Mouse (Mus musculus) liver, embryonic 12.5 days (tissue): ENCODE measurements around the gene Gpc1. TPM values are rescaled to one million over a fixed set of nuclear protein-coding genes. Genes with fewer than 3 reads are reported as not detected.

Experiments
- ATAC-seq: fragments of 200-750 bp; cut with Nextera tagmentation; 2 replicates; pipeline ENCODE4 v1.8.0; 2017; ENCODE audit warnings: moderate number of reproducible peaks, mild to moderate bottlenecking, moderate library complexity
- H3K27ac ChIP-seq: fragments of 300-500 bp; sonication (generic); 2 replicates; pipeline ENCODE4 v1.5.1; 2016; ENCODE audit warnings: mild to moderate bottlenecking
- H3K27me3 ChIP-seq: fragments of 300-500 bp; sonication (generic); replicated peaks from 2 replicates; pipeline ENCODE4 v1.6.1; 2016; ENCODE audit warnings: mild to moderate bottlenecking, moderate library complexity
- H3K36me3 ChIP-seq: fragments of 300-500 bp; sonication (generic); 2 replicates; pipeline ENCODE4 v1.6.1; 2016; ENCODE audit warnings: mild to moderate bottlenecking, moderate library complexity
- H3K4me1 ChIP-seq: fragments of 300-500 bp; sonication (generic); 2 replicates; pipeline ENCODE4 v1.6.1; 2016
- H3K4me2 ChIP-seq: fragments of 300-500 bp; sonication (generic); 2 replicates; pipeline ENCODE4 v1.6.1; 2016; ENCODE audit warnings: mild to moderate bottlenecking, moderate library complexity
- H3K4me3 ChIP-seq: fragments of 300-500 bp; sonication (generic); 2 replicates; pipeline ENCODE4 v1.5.1; 2016; ENCODE audit warnings: mild to moderate bottlenecking, moderate library complexity
- H3K9ac ChIP-seq: fragments of 300-500 bp; sonication (generic); 2 replicates; pipeline ENCODE4 v1.6.1; 2016; ENCODE audit warnings: mild to moderate bottlenecking, moderate library complexity
- H3K9me3 ChIP-seq: fragments of 300-500 bp; sonication (generic); replicated peaks from 2 replicates; pipeline ENCODE4 v1.6.1; 2016; ENCODE audit warnings: mild to moderate bottlenecking, moderate library complexity
- WGBS: fragments of 180-500 bp; shearing (Covaris S2); methylation state at CpG from one replicate; pipeline ENCODE4 v1.1.7; 2016; ENCODE audit not compliant: insufficient replicate concordance; 5-methylcytosine and 5-hydroxymethylcytosine counted together
- polyA plus RNA-seq: library from polyadenylated mRNA; unstranded; fragments of >200 nt; fragmentation: Nextera tagmentation; extraction: Ambion mirVana; gene quantifications from 2 replicates; pipeline ENCODE4 v1.2.1, GENCODE M21; 2016

The Gpc1 gene
- polyA plus RNA-seq, 1 experiment from 2014 or later: 5.5 TPM

- no peaks in the 10 kb centered on the region for H3K36me3 ChIP-seq
- 53% methylated on average over 2 of the region's 2 CpGs for WGBS
- H3K4me2 ChIP-seq: no peak overlapping the region
- no peak overlapping the region for H3K27ac ChIP-seq
- H3K9ac ChIP-seq: no peak overlapping the region
- no peaks in the 10 kb centered on the region for H3K4me1 ChIP-seq
- no peaks in the 10 kb centered on the region for H3K9me3 ChIP-seq
- ATAC-seq: no peak
- no peaks in the 10 kb centered on the region for H3K27me3 ChIP-seq
- no peak overlapping the region for H3K4me3 ChIP-seq
Observed at GRCm38 (mm10) chr1:92869985-92870384, 38.5 kb downstream of the Gpc1 start.

- no peak overlapping the region for H3K27ac ChIP-seq
- H3K4me1 ChIP-seq: no peaks in the 10 kb centered on the region
- H3K36me3 ChIP-seq: no peaks in the 10 kb centered on the region
- no peaks in the 10 kb centered on the region for H3K27me3 ChIP-seq
- H3K4me2 ChIP-seq: no peak overlapping the region
- no peak for ATAC-seq
- no peak overlapping the region for H3K4me3 ChIP-seq
- H3K9me3 ChIP-seq: no peaks in the 10 kb centered on the region
- WGBS: 79% methylated on average over 7 of the region's 7 CpGs
- no peak overlapping the region for H3K9ac ChIP-seq
Observed at GRCm38 (mm10) chr1:92872666-92873065, 41.2 kb downstream of the Gpc1 start.

GRCm38 (mm10) chr1:92874011-92874410 lies 42.6 kb downstream of the Gpc1 start:
- Histone ChIP-seq H3K36me3 (no peaks in the 10 kb centered on the region), H3K9me3 (no peaks in the 10 kb centered on the region), H3K4me3 (no peak overlapping the region), H3K27me3 (no peaks in the 10 kb centered on the region), H3K27ac (no peak overlapping the region), H3K9ac (no peak overlapping the region), H3K4me2 (no peak overlapping the region), H3K4me1 (no peaks in the 10 kb centered on the region)
- 67% methylated on average over 3 of the region's 3 CpGs for WGBS
- ATAC-seq: no peak

- H3K4me3 ChIP-seq: no peak overlapping the region
- no peak overlapping the region for H3K4me2 ChIP-seq
- no peak overlapping the region for H3K9ac ChIP-seq
- no peak for ATAC-seq
- H3K9me3 ChIP-seq: no peaks in the 10 kb centered on the region
- 62% methylated on average over 8 of the region's 8 CpGs for WGBS
- H3K27ac ChIP-seq: no peak overlapping the region
- H3K27me3 ChIP-seq: no peaks in the 10 kb centered on the region
- no peaks in the 10 kb centered on the region for H3K36me3 ChIP-seq
- no peaks in the 10 kb centered on the region for H3K4me1 ChIP-seq
Observed at GRCm38 (mm10) chr1:92875360-92876111, 44.1 kb downstream of the Gpc1 start.

GRCm38 (mm10) chr1:92877431-92877978 lies 46.1 kb downstream of the Gpc1 start:
- Histone ChIP-seq H3K36me3 (no peaks in the 10 kb centered on the region), H3K4me3 (no peak overlapping the region), H3K4me2 (no peak overlapping the region), H3K9me3 (no peaks in the 10 kb centered on the region), H3K9ac (no peak overlapping the region), H3K27me3 (no peaks in the 10 kb centered on the region; the same call in 1 of the 2 replicates), H3K4me1 (no peaks in the 10 kb centered on the region), H3K27ac (no peak overlapping the region)
- 63% methylated on average over 12 of the region's 12 CpGs for WGBS
- ATAC-seq: no peak

GRCm38 (mm10) chr1:92878066-92878741 lies 46.8 kb downstream of the Gpc1 start:
- no peak for ATAC-seq
- H3K4me2 ChIP-seq: no peak overlapping the region
- H3K27me3 ChIP-seq: no peaks in the 10 kb centered on the region; the same call in 1 of the 2 replicates
- H3K4me1 ChIP-seq: no peaks in the 10 kb centered on the region
- no peak overlapping the region for H3K4me3 ChIP-seq
- no peaks in the 10 kb centered on the region for H3K36me3 ChIP-seq
- no peaks in the 10 kb centered on the region for H3K9me3 ChIP-seq
- H3K9ac ChIP-seq: no peak overlapping the region
- WGBS: 60% methylated on average over 13 of the region's 13 CpGs
- H3K27ac ChIP-seq: no peak overlapping the region

- Histone ChIP-seq H3K4me1 (no peaks in the 10 kb centered on the region), H3K9me3 (no peaks in the 10 kb centered on the region), H3K4me3 (no peak overlapping the region), H3K27ac (no peak overlapping the region), H3K36me3 (no peaks in the 10 kb centered on the region), H3K4me2 (no peak overlapping the region), H3K27me3 (no peaks in the 10 kb centered on the region; the same call in 1 of the 2 replicates), H3K9ac (no peak overlapping the region)
- no peak for ATAC-seq
- 75% methylated on average over 12 of the region's 12 CpGs for WGBS
Observed at GRCm38 (mm10) chr1:92879266-92879665, 47.8 kb downstream of the Gpc1 start.

GRCm38 (mm10) chr1:92880101-92880500 lies 48.7 kb downstream of the Gpc1 start:
- no peak overlapping the region for H3K4me3 ChIP-seq
- no peaks in the 10 kb centered on the region for H3K9me3 ChIP-seq
- no peaks in the 10 kb centered on the region for H3K36me3 ChIP-seq
- no peak overlapping the region for H3K4me2 ChIP-seq
- H3K4me1 ChIP-seq: no peaks in the 10 kb centered on the region
- 73% methylated on average over 5 of the region's 5 CpGs for WGBS
- ATAC-seq: no peak
- H3K27me3 ChIP-seq: no peaks in the 10 kb centered on the region; the same call in 1 of the 2 replicates
- no peak overlapping the region for H3K27ac ChIP-seq
- no peak overlapping the region for H3K9ac ChIP-seq

GRCm38 (mm10) chr1:92881982-92882381 lies 50.5 kb downstream of the Gpc1 start:
- no peaks in the 10 kb centered on the region for H3K36me3 ChIP-seq
- H3K27ac ChIP-seq: no peak overlapping the region
- no peak overlapping the region for H3K9ac ChIP-seq
- no peak for ATAC-seq
- no peaks in the 10 kb centered on the region for H3K4me1 ChIP-seq
- H3K4me3 ChIP-seq: no peak overlapping the region
- no peak overlapping the region for H3K4me2 ChIP-seq
- 67% methylated on average over 6 of the region's 6 CpGs for WGBS
- no peaks in the 10 kb centered on the region for H3K9me3 ChIP-seq
- H3K27me3 ChIP-seq: no peaks in the 10 kb centered on the region; the same call in 1 of the 2 replicates

- Histone ChIP-seq H3K27me3 (no peaks in the 10 kb centered on the region), H3K36me3 (no peaks in the 10 kb centered on the region), H3K4me3 (no peak overlapping the region), H3K4me1 (no peaks in the 10 kb centered on the region), H3K4me2 (no peak overlapping the region), H3K9ac (no peak overlapping the region), H3K27ac (no peak overlapping the region), H3K9me3 (no peaks in the 10 kb centered on the region)
- 61% methylated on average over 7 of the region's 7 CpGs for WGBS
- ATAC-seq: no peak
Observed at GRCm38 (mm10) chr1:92888901-92889655, 57.6 kb downstream of the Gpc1 start.

- Histone ChIP-seq H3K4me3 (no peak overlapping the region), H3K36me3 (no peaks in the 10 kb centered on the region), H3K4me1 (no peaks in the 10 kb centered on the region), H3K9me3 (no peaks in the 10 kb centered on the region), H3K9ac (no peak overlapping the region), H3K27me3 (no peaks in the 10 kb centered on the region; the same call in 1 of the 2 replicates), H3K4me2 (no peak overlapping the region), H3K27ac (no peak overlapping the region)
- ATAC-seq: no peak
- 53% methylated on average over 3 of the region's 3 CpGs for WGBS
Observed at GRCm38 (mm10) chr1:92892791-92893190, 61.3 kb downstream of the Gpc1 start.

GRCm38 (mm10) chr1:92893896-92894295 lies 62.5 kb downstream of the Gpc1 start:
- Histone ChIP-seq H3K9me3 (no peaks in the 10 kb centered on the region), H3K27me3 (no peaks in the 10 kb centered on the region; the same call in 1 of the 2 replicates), H3K4me1 (no peaks in the 10 kb centered on the region), H3K36me3 (no peaks in the 10 kb centered on the region), H3K4me3 (no peak overlapping the region), H3K27ac (no peak overlapping the region), H3K4me2 (no peak overlapping the region), H3K9ac (no peak overlapping the region)
- ATAC-seq: no peak
- WGBS: 45% methylated on average over 3 of the region's 3 CpGs
